Mouse (Mus musculus) ES-E14 (cell line): ENCODE data around the gene Lbx1. TPM values are rescaled to one million over a fixed set of nuclear protein-coding genes. Genes with fewer than 3 reads are reported as not detected.

Source experiments
- DNase-seq: peaks from one replicate; pipeline ENCODE4 v3.0.0-alpha.2; 2013; ENCODE audit warnings: low read depth, low spot score
- H3K27ac ChIP-seq: 2 replicates; pipeline ENCODE4 v1.5.1; 2012; ENCODE audit warnings: low read depth, mild to moderate bottlenecking, low read length, moderate library complexity, mixed read lengths; ENCODE audit not compliant: poor library complexity, insufficient read depth, severe bottlenecking
- H3K36me3 ChIP-seq: 2 replicates; pipeline ENCODE4 v1.6.1; 2012; ENCODE audit warnings: mild to moderate bottlenecking, low read length, moderate library complexity, mixed read lengths; ENCODE audit not compliant: control insufficient read depth, poor library complexity, insufficient read depth, severe bottlenecking
- H3K4me1 ChIP-seq, 2 experiments: fragments of 150-350 bp in 1 of 2; sonication (generic) in 1 of 2; 2 replicates each; pipeline ENCODE4 v1.6.1; 2012; ENCODE audit warnings: low read length in 2 of 2, mild to moderate bottlenecking in 1 of 2, mixed read lengths in 1 of 2; ENCODE audit not compliant: control insufficient read depth in 2 of 2, insufficient read depth in 2 of 2, poor library complexity in 1 of 2
- H3K4me3 ChIP-seq, 2 experiments: fragments of 150-350 bp in 1 of 2; sonication (generic) in 1 of 2; 2 replicates each; pipeline ENCODE4 v1.5.1; 2012; ENCODE audit warnings: low read length in 2 of 2, low read depth in 1 of 2, mild to moderate bottlenecking in 1 of 2, mixed read lengths in 1 of 2; ENCODE audit not compliant: insufficient read depth in 1 of 2, poor library complexity in 1 of 2, severe bottlenecking in 1 of 2
- H3K9ac ChIP-seq: 2 replicates; pipeline ENCODE4 v1.6.1; 2012; ENCODE audit warnings: low read depth, mild to moderate bottlenecking, low read length, mixed read lengths; ENCODE audit not compliant: poor library complexity, insufficient read depth, severe bottlenecking
- H3K9me3 ChIP-seq: fragments of 150-350 bp; sonication (generic); 2 replicates; pipeline ENCODE4 v1.6.1; 2012; ENCODE audit warnings: low read depth, mild to moderate bottlenecking, low read length; ENCODE audit not compliant: control insufficient read depth, insufficient read depth
- CHD2 ChIP-seq: IDR thresholded peaks from 2 replicates; pipeline ENCODE4 v1.6.1; 2014; ENCODE audit warnings: mild to moderate bottlenecking, low read depth, low read length, inconsistent platforms
- HCFC1 ChIP-seq: IDR thresholded peaks from 2 replicates; pipeline ENCODE4 v1.6.1; 2012; ENCODE audit warnings: low read length, inconsistent platforms, borderline replicate concordance; ENCODE audit not compliant: insufficient read depth
- MAFK ChIP-seq: IDR thresholded peaks from 2 replicates; pipeline ENCODE4 v1.6.1; 2014; ENCODE audit warnings: mild to moderate bottlenecking, low read depth, low read length, inconsistent platforms; ENCODE audit not compliant: insufficient read depth
- ZC3H11A ChIP-seq: IDR thresholded peaks from 2 replicates; pipeline ENCODE4 v1.6.1; 2012; ENCODE audit warnings: low read depth, mild to moderate bottlenecking, inconsistent platforms, low read length, borderline replicate concordance
- ZNF384 ChIP-seq: IDR thresholded peaks from 2 replicates; pipeline ENCODE4 v1.6.1; 2012; ENCODE audit warnings: low read depth, low read length, inconsistent platforms
- in situ Hi-C, 2 experiments: fragments of 600-800 bp; cut with MboI; formaldehyde crosslinking; loops; one replicate each; pipeline ENCODE4 v1.15.1; 2025; ENCODE audit warnings: low sequenced_read_pairs in 2 of 2, inconsistent platforms in 1 of 2; ENCODE audit not compliant: unreplicated experiment in 2 of 2
- total RNA-seq: library from RNA; depleted of rRNA; stranded (reverse); fragments of 300-350 nt; gene quantifications from 2 replicates; pipeline ENCODE4 v1.2.3, GENCODE M21; 2012

Gene Lbx1
- total RNA-seq, 1 experiment, result 0.22 TPM

DNA sequence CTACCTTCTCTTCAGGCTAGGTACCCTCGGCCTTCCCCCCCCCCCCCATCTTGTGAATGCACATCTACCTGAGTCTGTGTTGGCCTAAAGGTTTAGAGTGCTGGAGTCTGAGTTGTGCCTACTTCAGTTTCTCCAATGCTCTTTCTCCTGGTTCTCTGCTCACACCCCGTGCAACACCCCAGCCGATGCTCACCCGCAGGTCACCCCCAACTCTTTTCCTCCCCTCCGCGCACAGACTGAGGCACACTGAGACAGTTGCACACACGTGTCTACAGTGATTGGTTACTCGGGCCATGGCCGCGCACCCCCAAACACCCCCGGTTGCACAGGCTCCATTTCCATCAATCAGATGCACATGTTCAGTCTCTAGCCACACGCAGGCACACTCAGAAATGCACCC lies 7.5 kb downstream of the Lbx1 start:
- no peak overlapping the region for H3K4me3 ChIP-seq
- peaks cover 0 to 7% of the 10 kb centered on the region in 2 experiments; a peak in 1 of 4 replicates for H3K4me1 ChIP-seq
- no peak for TF ChIP-seq ZC3H11A
- TF ChIP-seq HCFC1, result no peak
- no peak for TF ChIP-seq CHD2
- no peak for TF ChIP-seq ZNF384
- TF ChIP-seq MAFK, result no peak
- H3K36me3 ChIP-seq, result no peaks in the 10 kb centered on the region
- H3K9me3 ChIP-seq, result no peaks in the 10 kb centered on the region
- no peak for DNase-seq
- H3K9ac ChIP-seq, result no peak overlapping the region
- in situ Hi-C loops, result loop anchor here in 1 of 2 experiments (10.0 to 25.0 kb wide), 3 partner anchors 317 to 1616 kb away; partner anchors contain the start of genes Fgf8, Nkx2-3 and Npm3
- no peak overlapping the region for H3K27ac ChIP-seq

DNA sequence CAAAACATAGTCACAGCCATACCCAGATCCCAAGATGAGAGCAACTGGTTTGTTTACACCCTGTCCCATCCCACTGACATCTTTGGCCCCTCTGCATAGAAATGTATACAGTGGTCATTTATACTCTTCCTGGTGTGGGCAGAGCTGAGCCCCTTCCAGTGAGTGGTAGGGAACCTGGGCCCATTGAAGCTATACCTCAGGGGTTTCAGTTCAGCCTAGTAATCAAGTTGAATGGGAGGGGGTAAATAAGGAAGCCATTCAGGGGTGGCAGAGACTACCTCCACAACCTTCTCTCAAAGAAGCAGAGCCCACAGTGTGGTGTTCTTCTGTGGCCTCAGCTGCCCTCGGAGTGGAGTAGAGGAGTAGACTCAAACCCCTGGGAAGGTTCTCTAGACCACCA lies 7.9 kb downstream of the Lbx1 start:
- in situ Hi-C loops, result loop anchor here in 1 of 2 experiments (10.0 to 25.0 kb wide), 3 partner anchors 317 to 1615 kb away; partner anchors contain the start of genes Fgf8, Nkx2-3 and Npm3
- TF ChIP-seq ZNF384, result no peak
- TF ChIP-seq CHD2, result no peak
- no peak for TF ChIP-seq ZC3H11A
- TF ChIP-seq MAFK, result no peak
- TF ChIP-seq HCFC1, result no peak
- no peak overlapping the region for H3K27ac ChIP-seq
- H3K9me3 ChIP-seq, result no peaks in the 10 kb centered on the region
- H3K36me3 ChIP-seq, result no peaks in the 10 kb centered on the region
- peaks cover 0 to 7% of the 10 kb centered on the region in 2 experiments; a peak in 1 of 4 replicates for H3K4me1 ChIP-seq
- no peak for DNase-seq
- H3K9ac ChIP-seq, result no peak overlapping the region
- H3K4me3 ChIP-seq, result no peak overlapping the region

DNA sequence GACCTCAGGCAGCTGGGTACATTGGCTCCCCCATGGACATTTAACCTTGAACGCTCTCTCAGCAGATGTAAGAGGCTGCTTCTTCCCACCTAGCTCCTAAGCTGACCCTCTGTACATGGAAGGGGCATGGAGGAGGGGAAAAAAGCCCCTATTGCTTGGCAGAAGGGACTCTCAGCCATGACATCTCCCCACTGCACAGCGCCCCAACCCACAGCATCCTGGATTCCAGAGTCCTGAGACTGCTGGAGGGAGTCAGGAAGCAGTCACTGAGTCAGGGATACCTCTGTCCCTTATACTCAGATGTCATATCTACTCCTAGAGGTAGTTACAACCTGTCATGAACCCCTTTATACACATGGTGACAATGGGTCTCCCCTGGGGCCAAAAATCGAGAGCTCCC lies 8.6 kb downstream of the Lbx1 start:
- in situ Hi-C loops, result loop anchor here in 1 of 2 experiments (10.0 to 25.0 kb wide), 3 partner anchors 318 to 1615 kb away; partner anchors contain the start of genes Fgf8, Nkx2-3 and Npm3
- Histone ChIP-seq H3K4me1 (peaks cover 0 to 7% of the 10 kb centered on the region in 2 experiments; a peak in 1 of 4 replicates), H3K36me3 (no peaks in the 10 kb centered on the region), H3K4me3 (no peak overlapping the region), H3K27ac (no peak overlapping the region), H3K9ac (no peak overlapping the region), H3K9me3 (no peaks in the 10 kb centered on the region)
- no peak for TF ChIP-seq ZC3H11A
- no peak for TF ChIP-seq HCFC1
- no peak for TF ChIP-seq MAFK
- no peak for TF ChIP-seq ZNF384
- TF ChIP-seq CHD2, result no peak
- DNase-seq, result no peak

DNA sequence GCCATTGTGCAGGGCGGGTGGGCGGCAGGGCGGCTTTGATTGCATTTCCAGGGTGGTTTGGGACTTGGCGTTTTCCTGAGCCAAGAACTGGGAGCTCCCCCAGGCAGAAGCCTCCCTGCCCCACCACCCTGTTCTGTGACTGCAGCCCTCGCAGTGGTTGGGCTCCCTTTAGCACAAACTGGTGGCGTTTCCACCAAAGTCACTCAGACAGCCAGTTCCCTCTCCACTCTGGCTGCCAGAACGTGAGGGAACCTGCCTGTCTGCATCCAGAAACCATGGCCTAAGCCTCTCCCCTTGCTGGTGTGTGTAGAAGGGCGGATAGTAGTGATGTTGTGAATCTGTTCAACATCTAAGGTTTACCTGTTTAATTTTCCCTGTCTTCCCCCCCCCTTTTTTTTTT lies 9.4 kb downstream of the Lbx1 start:
- TF ChIP-seq CHD2 (no peak), ZC3H11A (no peak), ZNF384 (no peak), HCFC1 (no peak), MAFK (no peak)
- Histone ChIP-seq H3K36me3 (no peaks in the 10 kb centered on the region), H3K9me3 (no peaks in the 10 kb centered on the region), H3K9ac (no peak overlapping the region), H3K4me3 (no peak overlapping the region), H3K4me1 (peaks cover 0 to 10% of the 10 kb centered on the region in 2 experiments; a peak in 1 of 4 replicates), H3K27ac (no peak overlapping the region)
- in situ Hi-C loops, result loop anchor here in 1 of 2 experiments (10.0 to 25.0 kb wide), 3 partner anchors 319 to 1614 kb away; partner anchors contain the start of genes Fgf8, Nkx2-3 and Npm3
- no peak for DNase-seq
